ENCODE assay signal across 8 mouse cellular contexts in genomic region chr11:82846079-82846436, GRCm38 (mm10). TPM values are rescaled to one million over a fixed set of nuclear protein-coding genes. Genes with fewer than 3 reads are reported as not detected.
DNase-seq lines count a peak whose midpoint lies in the region; ATAC-seq lines count a peak whose summit lies in the region.

No protein-coding gene starts in this region.

- 22% methylated on average over 4 of the region's 4 CpGs for WGBS in heart, embryonic 16.5 days
- 3% methylated on average over 4 of the region's 4 CpGs for WGBS in embryonic facial prominence, embryonic 13.5 days
- WGBS in limb, embryonic 11.5 days, result 14% methylated on average over 4 of the region's 4 CpGs
- WGBS in neural tube, embryonic 14.5 days, result 11% methylated on average over 4 of the region's 4 CpGs

- ATAC-seq in heart, embryonic 16.5 days (replicated peaks; ENCODE audit: extremely low read depth, insufficient read depth, low FRiP score), result peak; percentile 21; the same call in 1 of the 2 replicates
- ATAC-seq in embryonic facial prominence, embryonic 13.5 days (ENCODE audit: insufficient number of reproducible peaks, insufficient read depth, low FRiP score, low TSS enrichment, low read depth), result no peak
- no peak for ATAC-seq in limb, embryonic 11.5 days (ENCODE audit: insufficient number of reproducible peaks, low FRiP score, low TSS enrichment, low read depth)
- ATAC-seq in neural tube, embryonic 14.5 days (ENCODE audit: low read depth), result no peak

- H3K27ac ChIP-seq in heart, embryonic 16.5 days (ENCODE audit: low read length), result peak overlapping the region; percentile 20; the same call in 1 of the 2 replicates
- H3K27ac ChIP-seq in embryonic facial prominence, embryonic 13.5 days, result peak overlapping the region; percentile 39; the same call in 1 of the 2 replicates
- H3K27ac ChIP-seq in limb, embryonic 11.5 days (replicated peaks; ENCODE audit: low read depth, low read length), result 0 out of 2 replicates have a peak overlapping the region, but pooled peaks have one; percentile 40
- no peak overlapping the region for H3K27ac ChIP-seq in neural tube, embryonic 14.5 days (ENCODE audit: low read depth, low read length)

- peaks cover 9% of the 10 kb centered on the region for H3K4me1 ChIP-seq in heart, embryonic 16.5 days (ENCODE audit: control insufficient read depth, insufficient read depth, low read length)
- H3K4me1 ChIP-seq in embryonic facial prominence, embryonic 13.5 days, result peaks cover 22% of the 10 kb centered on the region
- peaks cover 20% of the 10 kb centered on the region for H3K4me1 ChIP-seq in limb, embryonic 11.5 days (ENCODE audit: control insufficient read depth, insufficient read depth, low read length)
- H3K4me1 ChIP-seq in neural tube, embryonic 14.5 days (ENCODE audit: control insufficient read depth, insufficient read depth, low read length), result peaks cover 18% of the 10 kb centered on the region; the same call in 1 of the 2 replicates

- no peaks in the 10 kb centered on the region for H3K27me3 ChIP-seq in heart, embryonic 16.5 days (ENCODE audit: control insufficient read depth, insufficient read depth, low read length)
- no peaks in the 10 kb centered on the region for H3K27me3 ChIP-seq in embryonic facial prominence, embryonic 13.5 days
- H3K27me3 ChIP-seq in limb, embryonic 11.5 days (ENCODE audit: control insufficient read depth, insufficient read depth, low read length), result no peaks in the 10 kb centered on the region
- no peaks in the 10 kb centered on the region for H3K27me3 ChIP-seq in neural tube, embryonic 14.5 days (ENCODE audit: control insufficient read depth, insufficient read depth, low read length)

- H3K36me3 ChIP-seq in heart, embryonic 16.5 days (ENCODE audit: control insufficient read depth, insufficient read depth), result no peaks in the 10 kb centered on the region
- H3K36me3 ChIP-seq in embryonic facial prominence, embryonic 13.5 days, result no peaks in the 10 kb centered on the region
- no peaks in the 10 kb centered on the region for H3K36me3 ChIP-seq in limb, embryonic 11.5 days (ENCODE audit: control insufficient read depth, insufficient read depth, low read length)
- H3K36me3 ChIP-seq in neural tube, embryonic 14.5 days (ENCODE audit: control insufficient read depth, insufficient read depth, low read length), result no peaks in the 10 kb centered on the region

- peak overlapping the region; percentile 45 for H3K4me3 ChIP-seq in heart, embryonic 16.5 days (ENCODE audit: low read length)
- H3K4me3 ChIP-seq in embryonic facial prominence, embryonic 13.5 days, result peak overlapping the region; percentile 16
- H3K4me3 ChIP-seq in limb, embryonic 11.5 days (ENCODE audit: low read depth, low read length), result no peak overlapping the region
- H3K4me3 ChIP-seq in neural tube, embryonic 14.5 days (ENCODE audit: low read depth, low read length), result no peak overlapping the region

- H3K4me2 ChIP-seq in heart, embryonic 16.5 days (ENCODE audit: low read depth, low read length), result peak overlapping the region; percentile 69
- H3K4me2 ChIP-seq in embryonic facial prominence, embryonic 13.5 days, result peak overlapping the region; percentile 47
- H3K4me2 ChIP-seq in limb, embryonic 11.5 days (ENCODE audit: low read depth, severe bottlenecking), result peak overlapping the region; percentile 5; the same call in 1 of the 2 replicates
- H3K4me2 ChIP-seq in neural tube, embryonic 14.5 days (ENCODE audit: low read depth, low read length), result peak overlapping the region; percentile 29; the same call in 1 of the 2 replicates

- no peaks in the 10 kb centered on the region for H3K9me3 ChIP-seq in heart, embryonic 16.5 days (replicated peaks; ENCODE audit: control insufficient read depth, low read length)
- H3K9me3 ChIP-seq in embryonic facial prominence, embryonic 13.5 days, result no peaks in the 10 kb centered on the region
- no peaks in the 10 kb centered on the region for H3K9me3 ChIP-seq in limb, embryonic 11.5 days (ENCODE audit: control insufficient read depth, low read length)
- H3K9me3 ChIP-seq in neural tube, embryonic 14.5 days (ENCODE audit: control insufficient read depth, low read length), result no peaks in the 10 kb centered on the region

- H3K9ac ChIP-seq in heart, embryonic 16.5 days (ENCODE audit: low read length), result peak overlapping the region; percentile 65
- H3K9ac ChIP-seq in embryonic facial prominence, embryonic 13.5 days, result 0 out of 2 replicates have a peak overlapping the region, but pooled peaks have one; percentile 32
- no peak overlapping the region for H3K9ac ChIP-seq in limb, embryonic 11.5 days (ENCODE audit: low read length)
- H3K9ac ChIP-seq in neural tube, embryonic 14.5 days (replicated peaks; ENCODE audit: low read depth, low read length), result no peak overlapping the region

- no peak for DNase-seq in heart, postnatal 4 days
- no peak for DNase-seq in limb, embryonic 11.5 days (ENCODE audit: low spot score)
- DNase-seq in right cerebral cortex, postnatal 36 days (ENCODE audit: low spot score in 2 of 2), result no peak
- DNase-seq in yolk sac, embryonic 10.5 days (ENCODE audit: low spot score), result no peak
- no peak for DNase-seq in layer of hippocampus, adult 9-10 months (ENCODE audit: low spot score)

RNA-seq across cellular contexts. Expression of gene Rffl, which starts 25.0 kb away (rescaled TPM):
- 5.1 and 5.5 TPM in 2 replicates for polyA plus RNA-seq in heart, embryonic 16.5 days (2015; fragmentation: Nextera tagmentation; extraction: Ambion mirVana)
- 1 to 10 TPM; 3.6 to 4.4 TPM for total RNA-seq in heart, postnatal 4 days (2021)
- 10.2 and 11.5 TPM in 2 replicates for polyA plus RNA-seq in embryonic facial prominence, embryonic 13.5 days (2015; fragmentation: Nextera tagmentation; extraction: Ambion mirVana)
- 11.4 and 12.7 TPM in 2 replicates for polyA plus RNA-seq in limb, embryonic 11.5 days (2014; fragmentation: Nextera tagmentation; extraction: Ambion mirVana)
- 3.9 and 4.8 TPM in 2 replicates for polyA plus RNA-seq in neural tube, embryonic 14.5 days (2014; fragmentation: Nextera tagmentation; extraction: Ambion mirVana)

RNA-seq across cellular contexts. Expression of gene Rad51d, which starts 44.4 kb away (rescaled TPM):
- polyA plus RNA-seq in heart, embryonic 16.5 days (2015; fragmentation: Nextera tagmentation; extraction: Ambion mirVana), result 13.8 and 14.4 TPM in 2 replicates
- 10 to 100 TPM; 10.2 to 11.0 TPM for total RNA-seq in heart, postnatal 4 days (2021)
- polyA plus RNA-seq in embryonic facial prominence, embryonic 13.5 days (2015; fragmentation: Nextera tagmentation; extraction: Ambion mirVana), result 11.7 and 12.9 TPM in 2 replicates
- 12.8 and 13.1 TPM in 2 replicates for polyA plus RNA-seq in limb, embryonic 11.5 days (2014; fragmentation: Nextera tagmentation; extraction: Ambion mirVana)
- polyA plus RNA-seq in neural tube, embryonic 14.5 days (2014; fragmentation: Nextera tagmentation; extraction: Ambion mirVana), result 13.4 and 14.4 TPM in 2 replicates

RNA-seq across cellular contexts. Expression of gene Fndc8, which starts 45.9 kb away (rescaled TPM):
- 0.12 and 0.20 TPM in 2 replicates for polyA plus RNA-seq in heart, embryonic 16.5 days (2015; fragmentation: Nextera tagmentation; extraction: Ambion mirVana)
- under 1 TPM; 0.12 to 0.16 TPM for total RNA-seq in heart, postnatal 4 days (2021)
- 0.15 and 0.32 TPM in 2 replicates for polyA plus RNA-seq in embryonic facial prominence, embryonic 13.5 days (2015; fragmentation: Nextera tagmentation; extraction: Ambion mirVana)
- 0.15 and 0.20 TPM in 2 replicates for polyA plus RNA-seq in limb, embryonic 11.5 days (2014; fragmentation: Nextera tagmentation; extraction: Ambion mirVana)
- polyA plus RNA-seq in neural tube, embryonic 14.5 days (2014; fragmentation: Nextera tagmentation; extraction: Ambion mirVana), result 0.82 and 1.1 TPM in 2 replicates

Comparison
In these comparisons a context has a peak if more than half of its experiments do, and no peak if none do; other contexts are left out.
1. H3K4me2 ChIP-seq: peak in every context shown above with its lines; median percentile 69 in heart, embryonic 16.5 days; 47 in embryonic facial prominence, embryonic 13.5 days; 29 in neural tube, embryonic 14.5 days; 5 in limb, embryonic 11.5 days.
2. H3K4me3 ChIP-seq: peak in heart, embryonic 16.5 days (single experiment) and embryonic facial prominence, embryonic 13.5 days (single experiment); none in limb, embryonic 11.5 days (single experiment) and neural tube, embryonic 14.5 days (single experiment).
3. H3K9ac ChIP-seq: peak in heart, embryonic 16.5 days (single experiment) and embryonic facial prominence, embryonic 13.5 days (single experiment); none in limb, embryonic 11.5 days (single experiment) and neural tube, embryonic 14.5 days (single experiment).